Mouse (Mus musculus): ENCODE measurements around the gene Obsl1. TPM values are rescaled to one million over a fixed set of nuclear protein-coding genes. Genes with fewer than 3 reads are reported as not detected.

Obsl1 gene
- polyA plus RNA-seq, 1 experiment from 2014 or later, result 29.3 TPM

DNA sequence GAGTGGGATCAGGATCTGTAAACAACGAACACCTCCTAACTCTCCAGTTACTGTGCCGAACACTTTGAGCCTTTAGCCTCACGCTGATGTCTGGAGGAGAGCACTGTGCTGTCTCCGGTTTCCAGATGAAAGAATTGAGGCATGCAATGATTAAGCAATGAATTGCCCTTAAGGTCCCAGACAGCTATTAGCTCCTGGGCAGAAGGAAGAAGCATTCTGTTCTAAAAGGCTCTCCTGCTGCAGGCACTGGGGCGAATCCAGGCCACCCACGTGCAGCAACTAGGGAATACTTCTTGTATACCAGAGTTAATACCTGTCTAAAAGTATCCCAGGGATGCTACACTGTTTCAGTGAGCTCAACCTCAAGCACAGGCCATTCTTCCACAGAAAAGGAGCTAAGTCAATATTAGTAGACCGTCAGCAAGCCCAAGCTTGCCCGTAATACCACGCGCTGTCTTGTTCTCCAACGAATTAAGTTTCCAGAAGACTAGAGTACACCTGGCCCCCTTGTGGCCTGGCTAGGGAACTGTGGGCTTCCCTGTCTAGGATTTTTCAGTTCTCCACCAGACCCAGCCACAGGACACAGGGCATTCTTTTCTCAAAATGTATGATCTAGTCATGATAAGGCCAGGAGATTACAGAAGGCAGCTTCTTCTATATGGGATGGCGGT lies 11.2 kb downstream of the Obsl1 start:
- 37% methylated on average over 12 of the region's 12 CpGs for WGBS
- H3K4me3 ChIP-seq, result no peak overlapping the region
- no peak overlapping the region for H3K27ac ChIP-seq
- H3K9me3 ChIP-seq, result no peaks in the 10 kb centered on the region
- no peak overlapping the region for H3K9ac ChIP-seq
- peaks cover 2% of the 10 kb centered on the region; the same call in 1 of the 2 replicates for H3K36me3 ChIP-seq (replicated peaks)
- ATAC-seq (replicated peaks), result 0 out of 2 replicates have a peak, but pooled peaks have one; percentile 46
- no peaks in the 10 kb centered on the region; the same call in 1 of the 2 replicates for H3K27me3 ChIP-seq (replicated peaks)
- 0 out of 2 replicates have a peak, but pooled peaks cover 3% of the 10 kb centered on the region for H3K4me1 ChIP-seq
- no peak overlapping the region for H3K4me2 ChIP-seq

DNA sequence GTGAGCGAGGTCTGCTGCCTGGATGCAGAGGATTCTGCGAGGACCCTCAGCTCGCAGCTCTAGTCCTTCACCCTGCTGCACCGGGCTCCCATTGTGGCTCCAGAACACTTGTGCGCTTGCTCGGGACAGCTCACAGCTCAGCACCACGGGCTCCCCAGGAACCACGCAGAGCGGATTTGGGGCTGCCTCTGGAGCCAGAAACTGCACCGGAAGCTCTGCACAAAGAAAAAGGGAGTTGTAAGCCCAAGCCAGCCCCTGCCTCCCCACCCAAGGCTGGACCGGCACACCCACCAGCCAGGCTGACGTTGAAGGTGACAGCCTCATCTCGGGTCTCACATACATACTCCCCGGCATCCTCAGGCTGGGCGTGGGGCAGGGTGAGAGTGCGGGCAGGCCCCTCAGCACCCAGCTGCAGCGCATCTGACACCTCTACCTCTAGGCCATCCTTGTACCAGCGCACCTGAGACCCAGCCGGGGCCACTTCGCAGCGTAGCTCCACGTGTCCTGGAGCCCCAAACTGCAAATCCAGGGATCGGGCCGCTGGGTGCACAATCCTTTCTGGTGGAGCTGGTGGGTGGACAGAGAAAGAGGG lies 13.6 kb downstream of the Obsl1 start:
- no peak overlapping the region for H3K4me2 ChIP-seq
- H3K4me1 ChIP-seq, result peaks cover 10% of the 10 kb centered on the region
- ATAC-seq (replicated peaks), result no peak
- peaks cover 13% of the 10 kb centered on the region for H3K27me3 ChIP-seq (replicated peaks)
- 39% methylated on average over 24 of the region's 24 CpGs for WGBS
- no peaks in the 10 kb centered on the region for H3K9me3 ChIP-seq
- H3K4me3 ChIP-seq, result no peak overlapping the region
- H3K27ac ChIP-seq, result no peak overlapping the region
- no peak overlapping the region for H3K9ac ChIP-seq
- no peaks in the 10 kb centered on the region for H3K36me3 ChIP-seq (replicated peaks)

DNA sequence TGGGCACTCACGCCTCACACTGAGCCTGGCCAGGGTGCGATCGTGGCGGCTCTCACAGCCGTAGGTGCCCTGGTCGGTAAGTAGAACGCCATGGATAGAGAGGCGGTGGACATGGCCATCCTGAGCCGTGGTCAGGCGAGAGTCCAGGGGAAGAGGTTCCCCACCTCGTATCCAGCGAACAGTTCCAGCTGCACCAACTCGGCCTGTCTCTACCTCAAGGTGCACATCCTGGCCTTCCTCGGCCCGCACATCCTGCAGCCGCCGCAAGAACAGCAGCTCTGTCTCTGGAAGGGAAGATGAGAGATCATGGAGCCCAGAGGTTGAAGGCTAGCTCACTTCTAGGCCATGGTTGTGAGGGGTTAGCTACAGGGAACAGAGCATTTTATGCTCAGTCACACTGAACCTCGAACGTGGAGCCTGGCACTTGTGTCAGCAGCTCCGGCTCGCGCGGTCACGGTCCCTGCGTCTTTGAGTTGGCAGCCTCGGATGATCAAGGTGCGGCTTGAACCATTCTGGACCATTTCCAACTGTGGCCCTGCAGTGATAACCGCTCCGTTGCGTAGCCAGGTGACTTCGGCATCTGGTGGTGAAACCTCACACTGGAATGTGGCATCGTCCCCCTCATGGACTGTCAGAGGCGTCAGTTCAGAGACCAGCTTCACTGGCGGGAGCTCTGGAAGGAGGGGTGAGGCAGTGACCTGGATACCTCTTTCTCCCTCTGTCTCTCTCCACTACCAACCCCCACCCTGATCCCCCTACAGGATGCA lies 15.3 kb downstream of the Obsl1 start:
- Histone ChIP-seq H3K4me3 (no peak overlapping the region), H3K27me3 (replicated peaks) (peaks cover 24% of the 10 kb centered on the region), H3K27ac (no peak overlapping the region), H3K9ac (no peak overlapping the region), H3K4me2 (no peak overlapping the region), H3K36me3 (replicated peaks) (no peaks in the 10 kb centered on the region), H3K4me1 (peaks cover 20% of the 10 kb centered on the region), H3K9me3 (no peaks in the 10 kb centered on the region)
- WGBS, result 89% methylated on average over 34 of the region's 34 CpGs
- ATAC-seq (replicated peaks), result no peak

DNA sequence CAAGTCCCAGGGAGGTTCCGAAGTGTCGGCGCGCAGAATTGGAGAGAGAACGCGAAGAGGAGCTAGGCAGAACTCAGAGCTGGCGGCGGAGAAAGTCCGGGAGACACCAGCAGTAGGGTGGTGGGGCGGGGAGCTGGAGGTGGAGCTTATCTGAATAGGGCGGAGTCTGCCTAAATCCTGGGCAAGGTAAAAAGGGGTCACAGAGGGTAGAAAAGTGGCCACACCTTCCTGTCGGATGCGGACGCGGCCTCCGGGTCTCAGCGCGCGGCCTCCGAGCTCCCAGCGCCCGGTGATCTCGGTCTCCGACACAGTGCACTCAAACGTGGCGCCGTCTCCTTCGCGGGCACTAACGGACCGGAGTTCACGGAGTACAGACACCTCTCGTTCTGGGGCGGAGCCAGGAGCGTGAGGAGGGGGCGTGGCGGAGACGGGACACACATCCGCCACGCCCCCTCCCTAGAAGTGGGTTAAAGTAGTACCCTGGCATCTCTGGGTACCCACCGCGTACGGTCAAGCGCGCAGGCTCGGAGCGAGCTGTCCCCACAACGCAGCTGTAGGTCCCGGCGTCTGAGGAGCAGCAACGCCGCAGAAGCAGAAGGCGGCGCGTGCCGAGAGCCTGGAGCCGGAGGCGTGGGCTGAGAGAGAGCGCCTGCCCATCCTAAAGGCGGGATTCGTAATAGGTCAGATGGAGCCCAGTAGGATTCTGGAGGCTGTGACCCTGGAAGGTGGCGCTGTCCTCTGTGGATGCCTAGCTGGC lies 18.7 kb downstream of the Obsl1 start:
- ATAC-seq (replicated peaks), result peak; percentile 70
- Histone ChIP-seq H3K4me1 (peaks cover 21% of the 10 kb centered on the region), H3K9me3 (no peaks in the 10 kb centered on the region), H3K4me3 (peak overlapping the region; percentile 44), H3K27ac (no peak overlapping the region), H3K27me3 (replicated peaks) (peaks cover 44% of the 10 kb centered on the region), H3K9ac (peak overlapping the region; percentile 17), H3K4me2 (peak overlapping the region; percentile 77), H3K36me3 (replicated peaks) (peaks cover 20% of the 10 kb centered on the region; the same call in 1 of the 2 replicates)
- WGBS, result under 1% methylated on average over 62 of the region's 62 CpGs

GRCm38 (mm10) chr1:75487040-75487404 lies 19.2 kb downstream of the Obsl1 start:
- Histone ChIP-seq H3K27me3 (replicated peaks) (peaks cover 48% of the 10 kb centered on the region), H3K4me2 (peak overlapping the region; percentile 77), H3K4me3 (peak overlapping the region; percentile 44), H3K36me3 (replicated peaks) (peaks cover 20% of the 10 kb centered on the region; the same call in 1 of the 2 replicates), H3K9me3 (no peaks in the 10 kb centered on the region), H3K9ac (peak overlapping the region; percentile 17; the same call in 1 of the 2 replicates), H3K27ac (no peak overlapping the region), H3K4me1 (peaks cover 27% of the 10 kb centered on the region)
- peak; percentile 25 for ATAC-seq (replicated peaks)
- 2% methylated on average over 13 of the region's 13 CpGs for WGBS

DNA sequence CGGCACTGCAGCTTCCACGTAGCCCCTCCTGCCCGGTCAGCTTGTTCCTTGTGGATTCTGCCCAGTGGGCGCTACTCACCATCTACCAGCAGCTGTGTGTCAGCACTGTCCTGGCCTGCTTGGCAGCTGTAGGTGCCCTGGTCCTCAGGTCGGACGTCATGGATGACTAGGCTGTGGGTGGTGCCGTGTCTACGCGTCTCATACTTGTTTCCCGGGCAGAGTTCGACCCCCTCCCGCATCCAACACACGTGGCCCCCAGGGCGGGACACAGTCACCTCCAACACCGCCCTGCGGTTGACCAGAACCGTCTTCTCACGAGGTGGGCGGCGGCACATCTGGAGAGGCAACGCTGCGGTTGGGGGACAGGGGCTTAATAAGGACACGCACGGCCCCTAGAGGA lies 19.7 kb downstream of the Obsl1 start:
- Histone ChIP-seq H3K36me3 (replicated peaks) (peaks cover 20% of the 10 kb centered on the region; the same call in 1 of the 2 replicates), H3K4me3 (0 out of 2 replicates have a peak overlapping the region, but pooled peaks have one; percentile 44), H3K27me3 (replicated peaks) (peaks cover 48% of the 10 kb centered on the region), H3K4me2 (peak overlapping the region; percentile 77), H3K4me1 (peaks cover 29% of the 10 kb centered on the region), H3K9me3 (no peaks in the 10 kb centered on the region), H3K27ac (no peak overlapping the region), H3K9ac (no peak overlapping the region)
- WGBS, result 7% methylated on average over 24 of the region's 24 CpGs
- ATAC-seq (replicated peaks), result 0 out of 2 replicates have a peak, but pooled peaks have one; percentile 16

GRCm38 (mm10) chr1:75480735-75481134 lies 25.5 kb downstream of the Obsl1 start:
- no peak for ATAC-seq (replicated peaks)
- H3K36me3 ChIP-seq (replicated peaks), result peaks cover 26% of the 10 kb centered on the region
- H3K27ac ChIP-seq, result no peak overlapping the region
- peak overlapping the region; percentile 71 for H3K4me3 ChIP-seq
- H3K9me3 ChIP-seq, result no peaks in the 10 kb centered on the region
- peak overlapping the region; percentile 87 for H3K4me2 ChIP-seq
- 87% methylated on average over 7 of the region's 7 CpGs for WGBS
- H3K4me1 ChIP-seq, result peaks cover 51% of the 10 kb centered on the region
- peaks cover 22% of the 10 kb centered on the region for H3K27me3 ChIP-seq (replicated peaks)
- peak overlapping the region; percentile 63; the same call in 1 of the 2 replicates for H3K9ac ChIP-seq

GRCm38 (mm10) chr1:75480036-75480435 lies 26.2 kb downstream of the Obsl1 start:
- H3K4me1 ChIP-seq, result peaks cover 51% of the 10 kb centered on the region

GRCm38 (mm10) chr1:75479635-75479989 lies 26.6 kb downstream of the Obsl1 start:
- H3K27ac ChIP-seq, result peak overlapping the region; percentile 84
- H3K4me2 ChIP-seq, result peak overlapping the region; percentile 87
- WGBS, result under 1% methylated on average over 23 of the region's 24 CpGs
- ATAC-seq (replicated peaks), result no peak
- H3K27me3 ChIP-seq (replicated peaks), result peaks cover 11% of the 10 kb centered on the region
- H3K9ac ChIP-seq, result peak overlapping the region; percentile 63
- peaks cover 25% of the 10 kb centered on the region for H3K36me3 ChIP-seq (replicated peaks)
- H3K4me1 ChIP-seq, result peaks cover 51% of the 10 kb centered on the region
- peak overlapping the region; percentile 71 for H3K4me3 ChIP-seq
- H3K9me3 ChIP-seq, result no peaks in the 10 kb centered on the region

More at GRCm38 (mm10) chr1:75480036-75480435, 26.2 kb downstream of the Obsl1 start:
- Histone ChIP-seq H3K27me3 (replicated peaks) (peaks cover 15% of the 10 kb centered on the region), H3K9ac (peak overlapping the region; percentile 63), H3K27ac (peak overlapping the region; percentile 84), H3K4me2 (peak overlapping the region; percentile 87), H3K36me3 (replicated peaks) (peaks cover 26% of the 10 kb centered on the region), H3K4me3 (peak overlapping the region; percentile 71), H3K9me3 (no peaks in the 10 kb centered on the region)
- WGBS, result 12% methylated on average over 13 of the region's 13 CpGs
- no peak; the same call in 1 of the 2 replicates for ATAC-seq (replicated peaks)

GRCm38 (mm10) chr1:75478916-75479634 lies 27.2 kb downstream of the Obsl1 start, which contains the start of the genes Chpf and Tmem198:
Gene Chpf, minus strand, starts transcription at chr1:75479307.
Gene Tmem198, plus strand, starts transcription at chr1:75479532.
- Histone ChIP-seq H3K27me3 (replicated peaks) (0 out of 2 replicates have a peak, but pooled peaks cover 7% of the 10 kb centered on the region), H3K27ac (peak within 1 kb of the TSS; percentile 84), H3K4me1 (peaks cover 51% of the 10 kb centered on the region), H3K9me3 (no peaks in the 10 kb centered on the region), H3K4me2 (peak within 1 kb of the TSS; percentile 87), H3K9ac (peak within 1 kb of the TSS; percentile 63), H3K4me3 (peak within 1 kb of the TSS; percentile 71), H3K36me3 (replicated peaks) (peaks cover 22% of the 10 kb centered on the region)
- under 1% methylated on average over 73 of the region's 76 CpGs for WGBS
- ATAC-seq (replicated peaks), result peak; percentile 91

- H3K9me3 ChIP-seq, result no peaks in the 10 kb centered on the region
- H3K27ac ChIP-seq, result peak overlapping the region; percentile 84
- H3K9ac ChIP-seq, result peak overlapping the region; percentile 63
- peak overlapping the region; percentile 87 for H3K4me2 ChIP-seq
- WGBS, result under 1% methylated on average over 21 of the region's 25 CpGs
- no peak for ATAC-seq (replicated peaks)
- H3K4me1 ChIP-seq, result peaks cover 53% of the 10 kb centered on the region
- H3K4me3 ChIP-seq, result peak overlapping the region; percentile 71
- H3K27me3 ChIP-seq (replicated peaks), result 0 out of 2 replicates have a peak, but pooled peaks cover 7% of the 10 kb centered on the region
- peaks cover 24% of the 10 kb centered on the region for H3K36me3 ChIP-seq (replicated peaks)
Measured at GRCm38 (mm10) chr1:75478497-75478896, 27.8 kb downstream of the Obsl1 start.

Measured in midbrain, embryonic 15.5 days (tissue).